Mouse (Mus musculus): ENCODE data around the gene Tnni2. TPM values are rescaled to one million over a fixed set of nuclear protein-coding genes. Genes with fewer than 3 reads are reported as not detected.

Tnni2 gene
- polyA plus RNA-seq (2014; fragmentation: Nextera tagmentation; extraction: Ambion mirVana) = 1.0 TPM in 1 of 2 replicates, not detected in the other

DNA sequence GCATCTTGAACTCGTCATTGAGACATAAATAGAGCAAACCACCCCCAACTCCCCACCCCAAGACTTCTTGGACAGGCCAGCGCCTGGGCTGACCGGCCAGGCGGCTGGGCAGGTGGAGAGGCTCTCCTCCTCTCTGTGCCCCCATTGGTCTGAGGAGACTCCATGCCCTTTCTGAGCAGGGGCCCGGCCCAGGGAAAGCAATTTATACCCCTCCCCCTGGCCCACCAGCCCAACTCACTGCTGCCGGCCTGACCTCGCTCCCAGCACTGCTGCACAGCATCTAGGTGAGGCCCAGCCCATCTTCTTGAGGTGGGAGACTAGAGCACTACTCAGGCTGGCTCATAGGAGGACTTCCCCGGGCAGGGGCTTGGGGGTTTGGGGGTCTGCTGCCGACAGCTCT is at the start of gene Tnni2:
Gene Tnni2 (plus strand): TSS at position 224 of the 400 bp plus-strand sequence.
- ATAC-seq (ENCODE audit: low FRiP score) (no peak), DNase-seq (ENCODE audit: low spot score) (no peak)
- no peak within 1 kb of the TSS for H3K27ac ChIP-seq
- H3K36me3 ChIP-seq (replicated peaks; ENCODE audit: control insufficient read depth, insufficient read depth) = no peaks in the 10 kb centered on the region
- no peaks in the 10 kb centered on the region for H3K27me3 ChIP-seq (ENCODE audit: control insufficient read depth, insufficient read depth, low read length)
- H3K9me3 ChIP-seq (ENCODE audit: control insufficient read depth, low read length) = no peaks in the 10 kb centered on the region
- no peak within 1 kb of the TSS for H3K4me3 ChIP-seq (replicated peaks; ENCODE audit: low read length)
- 80% methylated on average over 9 of the region's 9 CpGs for WGBS
- H3K4me2 ChIP-seq (replicated peaks) = no peak within 1 kb of the TSS
- no peak within 1 kb of the TSS for H3K9ac ChIP-seq
- no peaks in the 10 kb centered on the region for H3K4me1 ChIP-seq (replicated peaks; ENCODE audit: control insufficient read depth, insufficient read depth, low read length)

DNA sequence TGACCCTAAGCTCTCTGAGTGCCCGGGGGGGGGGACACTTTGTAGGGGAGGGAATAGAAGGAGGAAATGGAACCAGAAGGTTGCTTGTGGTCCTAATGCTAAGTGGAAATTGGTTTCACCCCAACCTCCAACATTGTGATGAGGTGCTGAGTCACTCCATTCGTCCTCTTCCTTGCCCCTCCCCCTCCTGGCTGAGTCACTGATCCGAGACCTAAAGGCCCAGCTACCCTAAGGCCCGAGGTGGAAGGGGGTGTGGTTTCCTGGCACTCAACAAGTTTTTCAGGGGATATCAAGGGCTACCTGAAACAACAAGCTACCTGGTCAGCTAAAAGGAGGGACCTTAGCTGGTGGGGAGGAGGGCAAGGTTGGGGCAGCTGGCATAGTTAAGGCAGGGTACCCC is 48.4 kb upstream of the Tnni2 start:
- Histone ChIP-seq H3K4me1 (replicated peaks; ENCODE audit: control insufficient read depth, insufficient read depth, low read length) (no peaks in the 10 kb centered on the region), H3K9me3 (ENCODE audit: control insufficient read depth, low read length) (no peaks in the 10 kb centered on the region), H3K27me3 (ENCODE audit: control insufficient read depth, insufficient read depth, low read length) (no peaks in the 10 kb centered on the region), H3K4me2 (replicated peaks) (no peak overlapping the region), H3K36me3 (replicated peaks; ENCODE audit: control insufficient read depth, insufficient read depth) (no peaks in the 10 kb centered on the region), H3K9ac (no peak overlapping the region), H3K4me3 (replicated peaks; ENCODE audit: low read length) (no peak overlapping the region), H3K27ac (no peak overlapping the region)
- no peak for ATAC-seq (ENCODE audit: low FRiP score)
- DNase-seq (ENCODE audit: low spot score) = no peak
- 26% methylated on average over 4 of the region's 4 CpGs for WGBS

DNA sequence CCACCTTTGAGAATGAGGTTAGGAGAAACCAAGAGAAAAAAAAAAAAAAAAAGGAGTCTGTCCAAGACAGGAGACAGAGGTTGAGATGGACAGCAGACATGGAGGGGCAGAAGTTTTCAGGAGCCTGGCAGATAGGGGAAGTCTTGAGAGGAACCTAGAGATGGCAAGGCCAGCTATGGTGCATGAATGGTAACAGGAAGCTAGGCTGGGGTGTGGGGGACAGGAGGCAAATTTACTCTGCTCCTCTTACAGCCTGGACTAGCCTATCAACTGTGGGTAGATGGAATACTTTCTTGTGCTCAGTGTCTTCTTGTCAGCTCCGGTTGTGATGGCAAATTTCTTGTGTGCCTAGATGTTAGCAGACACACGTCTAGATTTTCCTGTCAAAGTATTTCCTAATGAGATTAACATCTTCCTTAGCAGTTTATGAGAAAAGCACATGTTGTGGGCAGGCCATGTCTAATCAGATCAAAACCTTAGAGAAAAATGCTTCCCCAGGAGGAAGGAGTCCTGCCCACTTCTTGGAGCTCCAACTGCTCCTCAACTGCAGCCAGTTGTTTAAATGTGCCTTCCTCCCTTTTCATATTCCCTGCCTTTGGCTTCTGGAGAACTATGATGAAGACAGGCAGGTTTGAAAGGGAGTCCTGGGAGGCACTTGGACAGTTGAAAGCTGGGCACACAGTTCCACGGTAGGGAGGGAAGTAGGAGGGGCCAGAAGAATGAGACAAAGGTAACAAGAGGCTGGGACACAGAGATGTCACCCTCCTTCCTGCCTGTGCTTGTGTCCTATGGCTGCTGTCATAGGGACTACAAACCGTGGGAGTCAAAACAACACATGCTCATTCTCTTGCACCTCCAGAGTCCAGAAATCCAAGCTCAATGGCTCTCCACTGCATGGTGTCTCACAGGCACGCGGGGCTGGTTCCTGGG is 47.1 kb upstream of the Tnni2 start:
- no peak for DNase-seq (ENCODE audit: low spot score)
- Histone ChIP-seq H3K4me1 (replicated peaks; ENCODE audit: control insufficient read depth, insufficient read depth, low read length) (no peaks in the 10 kb centered on the region), H3K4me3 (replicated peaks; ENCODE audit: low read length) (no peak overlapping the region), H3K9ac (no peak overlapping the region), H3K27ac (no peak overlapping the region), H3K9me3 (ENCODE audit: control insufficient read depth, low read length) (no peaks in the 10 kb centered on the region), H3K27me3 (ENCODE audit: control insufficient read depth, insufficient read depth, low read length) (no peaks in the 10 kb centered on the region), H3K4me2 (replicated peaks) (no peak overlapping the region), H3K36me3 (replicated peaks; ENCODE audit: control insufficient read depth, insufficient read depth) (no peaks in the 10 kb centered on the region)
- ATAC-seq (ENCODE audit: low FRiP score) = no peak
- WGBS = 77% methylated on average over 6 of the region's 6 CpGs

DNA sequence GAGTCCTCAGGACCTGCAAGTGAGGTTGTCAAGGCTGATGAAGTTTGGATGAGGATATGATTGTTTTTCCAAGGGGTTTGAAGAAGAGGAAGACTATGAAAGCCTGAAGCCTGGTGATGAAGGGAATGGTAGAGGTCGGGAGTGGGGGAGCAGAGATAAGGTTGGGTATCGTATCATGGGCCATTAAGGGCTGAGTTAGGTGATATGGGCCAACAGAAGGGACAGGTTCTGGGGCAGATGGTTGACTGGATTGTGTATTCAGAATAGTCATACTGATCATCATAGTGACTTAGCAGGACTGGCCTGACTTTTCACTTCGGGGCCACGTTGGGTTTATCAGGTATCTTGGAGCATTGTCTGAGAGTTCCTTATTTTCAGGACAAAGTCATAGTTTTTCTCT is 46.1 kb upstream of the Tnni2 start:
- Histone ChIP-seq H3K9me3 (ENCODE audit: control insufficient read depth, low read length) (no peaks in the 10 kb centered on the region), H3K27ac (no peak overlapping the region), H3K9ac (no peak overlapping the region), H3K27me3 (ENCODE audit: control insufficient read depth, insufficient read depth, low read length) (no peaks in the 10 kb centered on the region), H3K36me3 (replicated peaks; ENCODE audit: control insufficient read depth, insufficient read depth) (no peaks in the 10 kb centered on the region), H3K4me1 (replicated peaks; ENCODE audit: control insufficient read depth, insufficient read depth, low read length) (no peaks in the 10 kb centered on the region), H3K4me2 (replicated peaks) (no peak overlapping the region), H3K4me3 (replicated peaks; ENCODE audit: low read length) (no peak overlapping the region)
- 88% methylated on average over 4 of the region's 4 CpGs for WGBS
- DNase-seq (ENCODE audit: low spot score) = no peak
- ATAC-seq (ENCODE audit: low FRiP score) = no peak

DNA sequence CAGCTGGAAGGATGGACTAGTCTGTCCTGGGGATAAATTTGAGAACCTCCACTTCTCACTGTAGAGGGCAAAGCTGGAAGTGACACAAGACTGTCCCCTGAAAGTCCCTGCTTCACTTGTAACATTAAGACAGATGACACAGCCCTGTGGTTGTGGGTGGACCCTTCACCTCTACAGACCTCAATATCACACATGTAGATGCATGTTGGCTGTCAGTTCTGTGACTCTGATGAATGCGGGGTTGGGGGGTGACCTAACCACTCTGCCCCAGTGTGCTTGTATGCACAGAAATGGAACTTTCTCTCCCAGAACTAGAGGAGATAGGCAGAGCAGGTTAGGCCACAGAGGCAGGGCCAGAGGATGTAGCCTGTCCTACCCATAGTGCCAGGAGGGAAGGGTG is 45.0 kb upstream of the Tnni2 start:
- Histone ChIP-seq H3K27ac (no peak overlapping the region), H3K4me1 (replicated peaks; ENCODE audit: control insufficient read depth, insufficient read depth, low read length) (no peaks in the 10 kb centered on the region), H3K36me3 (replicated peaks; ENCODE audit: control insufficient read depth, insufficient read depth) (no peaks in the 10 kb centered on the region), H3K4me3 (replicated peaks; ENCODE audit: low read length) (no peak overlapping the region), H3K4me2 (replicated peaks) (no peak overlapping the region), H3K27me3 (ENCODE audit: control insufficient read depth, insufficient read depth, low read length) (no peaks in the 10 kb centered on the region), H3K9ac (no peak overlapping the region), H3K9me3 (ENCODE audit: control insufficient read depth, low read length) (no peaks in the 10 kb centered on the region)
- ATAC-seq (ENCODE audit: low FRiP score) (no peak), DNase-seq (ENCODE audit: low spot score) (no peak)
- WGBS = 96% methylated on average over 1 of the region's 1 CpGs

DNA sequence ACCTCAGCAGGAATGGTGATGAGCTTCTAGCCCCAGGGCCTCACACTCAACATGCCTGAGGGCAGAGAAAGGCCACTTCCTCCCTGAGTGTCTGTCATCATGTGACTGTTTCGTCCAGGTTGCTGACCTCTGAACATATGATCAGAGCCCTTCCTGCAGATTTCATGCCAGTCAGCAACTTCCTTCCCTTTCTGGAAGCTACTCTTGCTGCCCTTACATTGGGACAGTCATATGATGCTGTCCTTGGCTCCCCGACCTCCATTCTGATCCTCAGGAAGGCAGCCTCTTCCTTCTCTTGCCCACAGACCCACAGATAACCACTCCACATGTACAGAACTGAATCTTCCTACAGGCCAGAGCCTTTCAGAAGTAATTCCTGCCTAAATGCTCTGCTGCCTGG is 43.6 kb upstream of the Tnni2 start:
- ATAC-seq (ENCODE audit: low FRiP score) (no peak), DNase-seq (ENCODE audit: low spot score) (no peak)
- Histone ChIP-seq H3K4me3 (replicated peaks; ENCODE audit: low read length) (no peak overlapping the region), H3K9me3 (ENCODE audit: control insufficient read depth, low read length) (no peaks in the 10 kb centered on the region), H3K4me2 (replicated peaks) (no peak overlapping the region), H3K36me3 (replicated peaks; ENCODE audit: control insufficient read depth, insufficient read depth) (no peaks in the 10 kb centered on the region), H3K4me1 (replicated peaks; ENCODE audit: control insufficient read depth, insufficient read depth, low read length) (no peaks in the 10 kb centered on the region), H3K27me3 (ENCODE audit: control insufficient read depth, insufficient read depth, low read length) (no peaks in the 10 kb centered on the region), H3K27ac (no peak overlapping the region), H3K9ac (no peak overlapping the region)
- WGBS = 74% methylated on average over 2 of the region's 2 CpGs

DNA sequence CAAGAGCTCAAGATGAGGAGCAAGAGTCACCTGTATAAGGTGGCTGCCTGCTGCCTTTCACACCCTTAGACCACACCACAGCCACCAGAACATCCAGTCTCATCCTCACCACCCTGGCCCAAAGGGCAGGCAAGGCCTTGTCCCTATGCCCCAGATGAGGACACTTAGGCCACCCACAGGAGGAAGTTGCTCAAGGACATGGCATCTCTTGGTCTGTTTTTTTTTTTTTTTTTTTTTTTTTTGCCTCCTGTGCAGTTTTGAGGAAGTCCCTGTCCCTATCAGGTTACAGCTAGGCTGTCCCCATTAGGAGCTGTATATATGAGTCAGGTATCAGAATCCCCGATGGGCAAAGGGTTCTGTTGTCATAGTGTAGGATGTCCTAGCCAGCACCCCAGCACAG is 42.4 kb upstream of the Tnni2 start:
- Histone ChIP-seq H3K9ac (no peak overlapping the region), H3K36me3 (replicated peaks; ENCODE audit: control insufficient read depth, insufficient read depth) (no peaks in the 10 kb centered on the region), H3K4me2 (replicated peaks) (no peak overlapping the region), H3K4me3 (replicated peaks; ENCODE audit: low read length) (no peak overlapping the region), H3K4me1 (replicated peaks; ENCODE audit: control insufficient read depth, insufficient read depth, low read length) (no peaks in the 10 kb centered on the region), H3K9me3 (ENCODE audit: control insufficient read depth, low read length) (no peaks in the 10 kb centered on the region), H3K27ac (no peak overlapping the region), H3K27me3 (ENCODE audit: control insufficient read depth, insufficient read depth, low read length) (no peaks in the 10 kb centered on the region)
- ATAC-seq (ENCODE audit: low FRiP score) = no peak
- DNase-seq (ENCODE audit: low spot score) = no peak
- WGBS = 95% methylated on average over 1 of the region's 1 CpGs

DNA sequence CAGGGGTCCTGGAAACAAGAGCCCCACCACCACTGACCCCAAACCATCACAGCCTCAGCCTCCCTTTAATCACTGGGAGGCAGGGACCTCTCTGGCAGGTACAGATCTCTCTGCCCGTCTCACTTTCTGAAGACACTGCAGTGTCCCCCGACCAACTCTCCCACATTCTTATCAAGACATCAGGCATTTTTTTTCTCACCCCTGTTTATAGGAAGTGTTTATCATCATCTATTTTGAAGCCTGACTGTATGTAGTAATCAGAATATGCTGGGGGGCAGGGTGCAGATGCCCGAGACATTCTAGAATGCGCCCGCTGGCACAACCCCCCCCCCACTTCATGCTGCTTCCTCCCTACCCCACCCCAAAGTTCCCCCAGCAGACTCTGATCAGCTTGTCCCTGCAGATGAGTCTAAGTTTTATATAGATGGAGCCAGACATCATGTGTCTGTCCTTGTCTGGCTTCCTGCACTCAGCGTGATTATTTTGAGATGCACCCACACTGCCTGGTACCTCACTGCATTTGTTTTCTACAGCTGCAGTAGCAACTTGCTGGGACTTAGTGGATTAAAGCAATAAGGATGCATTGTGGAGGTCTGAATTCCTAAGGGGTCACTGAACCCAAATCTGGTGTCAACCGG is 41.4 kb upstream of the Tnni2 start:
- 78% methylated on average over 7 of the region's 7 CpGs for WGBS
- Histone ChIP-seq H3K4me3 (replicated peaks; ENCODE audit: low read length) (no peak overlapping the region), H3K27ac (no peak overlapping the region), H3K9ac (no peak overlapping the region), H3K4me1 (replicated peaks; ENCODE audit: control insufficient read depth, insufficient read depth, low read length) (no peaks in the 10 kb centered on the region), H3K4me2 (replicated peaks) (no peak overlapping the region), H3K27me3 (ENCODE audit: control insufficient read depth, insufficient read depth, low read length) (no peaks in the 10 kb centered on the region), H3K9me3 (ENCODE audit: control insufficient read depth, low read length) (no peaks in the 10 kb centered on the region), H3K36me3 (replicated peaks; ENCODE audit: control insufficient read depth, insufficient read depth) (no peaks in the 10 kb centered on the region)
- DNase-seq (ENCODE audit: low spot score) = no peak
- no peak for ATAC-seq (ENCODE audit: low FRiP score)

DNA sequence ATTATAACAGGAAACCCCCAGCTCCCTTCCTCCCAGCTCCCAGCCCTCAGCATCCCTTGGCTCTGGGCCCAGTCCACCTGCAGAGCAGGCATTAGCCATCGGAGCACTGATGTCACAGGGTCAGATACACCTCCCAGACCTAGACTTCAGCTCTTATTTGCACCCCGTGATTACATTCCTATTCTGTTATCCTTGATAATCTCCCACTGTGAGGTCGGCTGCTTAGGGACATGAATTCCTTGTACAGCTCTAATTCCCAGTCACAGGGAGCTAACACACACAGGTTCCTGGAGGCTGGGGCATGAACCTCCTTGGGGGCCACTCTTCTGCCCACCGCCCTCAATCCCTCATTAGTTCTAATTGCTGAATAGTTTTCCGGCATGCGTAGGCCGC is 40.9 kb upstream of the Tnni2 start:
- DNase-seq (ENCODE audit: low spot score) = no peak
- no peaks in the 10 kb centered on the region for H3K4me1 ChIP-seq (replicated peaks; ENCODE audit: control insufficient read depth, insufficient read depth, low read length)
- no peak overlapping the region for H3K4me3 ChIP-seq (replicated peaks; ENCODE audit: low read length)
- H3K27me3 ChIP-seq (ENCODE audit: control insufficient read depth, insufficient read depth, low read length) = no peaks in the 10 kb centered on the region
- no peaks in the 10 kb centered on the region for H3K36me3 ChIP-seq (replicated peaks; ENCODE audit: control insufficient read depth, insufficient read depth)
- no peak overlapping the region for H3K4me2 ChIP-seq (replicated peaks)
- H3K9me3 ChIP-seq (ENCODE audit: control insufficient read depth, low read length) = no peaks in the 10 kb centered on the region
- no peak for ATAC-seq (ENCODE audit: low FRiP score)
- H3K27ac ChIP-seq = no peak overlapping the region
- 56% methylated on average over 7 of the region's 7 CpGs for WGBS
- H3K9ac ChIP-seq = no peak overlapping the region

Measured in hindbrain, embryonic 14.5 days (tissue).